Comparison of ENCODE assay signal across 9 mouse cellular contexts in genomic region chr15:10921064-10921463, GRCm38 (mm10). TPM values are rescaled to one million over a fixed set of nuclear protein-coding genes. Genes with fewer than 3 reads are reported as not detected.
DNase-seq lines count a peak whose midpoint lies in the region; ATAC-seq and TF ChIP-seq lines count a peak whose summit lies in the region.
"Had no signal": no experiment of that assay in that cellular context is flagged by ENCODE, and none has a peak within 500 bp of the region (broad histone marks: within the 10 kb centered on the region; RNA-seq: fewer than 3 reads in every experiment).

No protein-coding gene starts in this region.

- H3K36me3 ChIP-seq in liver, postnatal 0 days (replicated peaks; ENCODE audit: insufficient read depth, low read length): no peaks in the 10 kb centered on the region
- H3K36me3 ChIP-seq: liver, embryonic 15.5 days had no signal

- intact Hi-C loops in left cerebral cortex, postnatal 14 days (cut with DNase I): loop anchor here (1.0 to 2.0 kb wide), 3 partner anchors 60 to 459 kb away; partner anchors contain the start of genes Amacr and Rxfp3
- intact Hi-C loops in left cerebral cortex, postnatal 4 days (cut with DNase I): loop anchor here (2.0 to 10.0 kb wide), 2 partner anchors 114 to 460 kb away; partner anchors contain the start of gene Rxfp3

- no peak for ATAC-seq in CD4-positive, CD25-positive, alpha-beta regulatory T cell, adult 4 months
- ATAC-seq in liver, postnatal 0 days: peak; percentile 64; the same call in 1 of the 2 replicates

- no peaks in the 10 kb centered on the region for H3K9me3 ChIP-seq in liver, postnatal 0 days (ENCODE audit: low read length)
- H3K9me3 ChIP-seq: liver, embryonic 15.5 days had no signal

- H3K9ac ChIP-seq in liver, postnatal 0 days (replicated peaks): no peak overlapping the region
- H3K9ac ChIP-seq: liver, embryonic 15.5 days had no signal

- TF ChIP-seq CTCF in liver, postnatal 0 days (IDR thresholded peaks at IDR 0.05; ENCODE audit: low read depth): peak; percentile 71

- TF ChIP-seq EP300 in liver, postnatal 0 days (IDR thresholded peaks at IDR 0.05; ENCODE audit: low read depth): no peak

- H3K4me1 ChIP-seq in liver, postnatal 0 days (ENCODE audit: insufficient read depth): no peaks in the 10 kb centered on the region
- H3K4me1 ChIP-seq: liver, embryonic 15.5 days had no signal

- no peak overlapping the region for H3K4me3 ChIP-seq in liver, postnatal 0 days (ENCODE audit: low read depth, low read length)
- H3K4me3 ChIP-seq: liver, embryonic 15.5 days had no signal

- DNase-seq in CD4-positive, CD25-positive, alpha-beta regulatory T cell, adult 2 months (ENCODE audit: low read depth, low spot score): peak; percentile 51
- peak; percentile 6 to 7 for DNase-seq in left cerebral cortex, postnatal 14 days (ENCODE audit: low spot score in 2 of 2)
- DNase-seq in left cerebral cortex, postnatal 4 days: no peak
- DNase-seq in adipocyte (ENCODE audit: low spot score): peak; percentile 76
- DNase-seq in liver, postnatal 0 days: peak; percentile 27
- no peak for DNase-seq in urinary bladder, postnatal 25 days (ENCODE audit: low spot score)
- no peak for DNase-seq in right cerebral cortex, postnatal 4 days

- H3K4me2 ChIP-seq in liver, postnatal 0 days (ENCODE audit: low read depth, low read length): no peak overlapping the region
- H3K4me2 ChIP-seq: liver, embryonic 15.5 days had no signal

- WGBS in liver, postnatal 0 days (ENCODE audit: insufficient replicate concordance): 18% methylated on average over 4 of the region's 4 CpGs

- H3K27me3 ChIP-seq in liver, postnatal 0 days (ENCODE audit: insufficient read depth, low read length): no peaks in the 10 kb centered on the region
- H3K27me3 ChIP-seq: liver, embryonic 15.5 days had no signal

- no peak overlapping the region for H3K27ac ChIP-seq in liver, postnatal 0 days (ENCODE audit: low read depth)
- H3K27ac ChIP-seq: liver, embryonic 15.5 days had no signal

RNA-seq across cellular contexts. Expression of gene C1qtnf3, which starts 31.1 kb away (rescaled TPM):
- polyA plus RNA-seq in CD4-positive, CD25-positive, alpha-beta regulatory T cell, adult 4 months (2017; shearing (Covaris generic)): not detected
- total RNA-seq in left cerebral cortex, postnatal 14 days (2021): under 1 TPM; 0.19 to 0.33 TPM
- total RNA-seq in left cerebral cortex, postnatal 4 days (2021): under 1 TPM; 0.16 to 0.36 TPM
- 0.14 and 0.30 TPM in 2 replicates for polyA plus RNA-seq in liver, postnatal 0 days (2015; fragmentation: Nextera tagmentation; extraction: Ambion mirVana)

Comparison
In these comparisons a context has a peak if more than half of its experiments do, and no peak if none do; other contexts are left out.
1. DNase-seq: peak in CD4-positive, CD25-positive, alpha-beta regulatory T cell, adult 2 months (single experiment), left cerebral cortex, postnatal 14 days (2 of 2), adipocyte (single experiment) and liver, postnatal 0 days (single experiment); none in left cerebral cortex, postnatal 4 days (single experiment), urinary bladder, postnatal 25 days (single experiment) and right cerebral cortex, postnatal 4 days (single experiment).